Mouse (Mus musculus): ENCODE measurements at regions not wholly inside any gene's neighbourhood (a gene's known extent, or its start where the extent isn't known, plus 50 kb on each side); places are given as distances from the start of the nearest gene placed in this dataset.

GRCm38 (mm10) chr1:125237595-125237988 is 197.9 kb downstream of the Actr3 start:
- TF ChIP-seq POLR2A (IDR thresholded peaks at IDR 0.05; ENCODE audit: borderline replicate concordance, extremely low read depth, low read depth, low read length) = no peak
- no peak for TF ChIP-seq CTCF (IDR thresholded peaks at IDR 0.05; ENCODE audit: insufficient read depth, low read length)
